Mouse (Mus musculus) adrenal gland, postnatal 36 days (tissue): ENCODE results near the gene Sdr9c7. TPM values are rescaled to one million over a fixed set of nuclear protein-coding genes. Genes with fewer than 3 reads are reported as not detected.
"Not testable (repeated sequence)": the region's sequence is repeated elsewhere in the genome, so short reads cannot be mapped to it uniquely, and the experiment has no call there.

Experiments used
- DNase-seq, 2 experiments: peaks; one replicate each; pipeline ENCODE4 v3.0.0; 2021; ENCODE audit warnings: mixed read lengths in 1 of 2
- total RNA-seq, 2 experiments: library from RNA; stranded (reverse); gene quantifications; 2 replicates each; pipeline ENCODE4 v1.2.3; 2021

Gene Sdr9c7
- total RNA-seq, 2 experiments from 2014 or later, result 0.56 to 0.76 TPM

GRCm38 (mm10) chr10:127907386-127907951, 9.2 kb downstream of the Sdr9c7 start:
- no peak for DNase-seq

GRCm38 (mm10) chr10:127915578-127915977, 17.3 kb downstream of the Sdr9c7 start:
- DNase-seq, result no peak

GRCm38 (mm10) chr10:127917183-127917582, 18.9 kb downstream of the Sdr9c7 start:
- not testable (repeated sequence) for DNase-seq

- no peak for DNase-seq
Observed at GRCm38 (mm10) chr10:127917651-127918050, 19.3 kb downstream of the Sdr9c7 start.

- DNase-seq, result no peak
Observed at GRCm38 (mm10) chr10:127922241-127922640, 23.9 kb downstream of the Sdr9c7 start.

- DNase-seq, result no peak
Observed at GRCm38 (mm10) chr10:127923024-127923423, 24.7 kb downstream of the Sdr9c7 start.

DNA sequence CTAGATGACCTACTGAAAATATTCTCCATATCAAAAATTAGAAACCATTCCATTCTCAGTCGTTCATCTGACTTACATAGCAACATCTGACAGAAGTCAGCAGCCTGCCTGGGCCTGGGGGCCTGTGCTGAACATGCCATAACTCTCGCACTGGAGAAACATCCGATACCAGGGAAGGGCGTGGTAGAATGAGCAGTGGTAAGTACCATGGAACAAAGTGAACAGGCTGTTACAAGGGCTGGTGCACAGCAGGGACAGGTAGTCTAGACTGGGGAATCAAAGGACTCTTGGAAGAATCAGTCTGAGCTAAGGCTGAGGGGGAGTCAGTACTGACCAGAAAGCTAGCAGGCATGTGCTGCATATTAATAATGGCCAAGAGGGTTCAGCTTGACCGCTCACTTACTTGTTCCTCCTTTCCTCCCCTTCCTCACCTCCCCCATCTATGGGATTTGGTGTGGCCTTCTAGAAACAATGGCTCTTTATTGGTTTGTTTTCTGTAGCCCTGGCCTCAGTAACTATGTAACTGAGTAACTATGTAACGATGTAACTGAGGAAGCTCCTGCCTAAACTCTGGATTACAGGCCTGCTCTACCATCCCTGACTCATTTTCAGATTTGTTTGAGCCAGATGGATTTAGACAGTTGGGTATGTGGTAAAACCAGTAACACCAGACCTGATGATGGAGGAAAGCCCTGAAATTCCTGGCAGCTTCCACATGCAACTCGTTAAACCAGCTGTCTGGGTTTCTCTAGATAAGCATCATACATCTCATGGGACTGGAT, 26.5 kb downstream of the Sdr9c7 start:
- no peak for DNase-seq

DNA sequence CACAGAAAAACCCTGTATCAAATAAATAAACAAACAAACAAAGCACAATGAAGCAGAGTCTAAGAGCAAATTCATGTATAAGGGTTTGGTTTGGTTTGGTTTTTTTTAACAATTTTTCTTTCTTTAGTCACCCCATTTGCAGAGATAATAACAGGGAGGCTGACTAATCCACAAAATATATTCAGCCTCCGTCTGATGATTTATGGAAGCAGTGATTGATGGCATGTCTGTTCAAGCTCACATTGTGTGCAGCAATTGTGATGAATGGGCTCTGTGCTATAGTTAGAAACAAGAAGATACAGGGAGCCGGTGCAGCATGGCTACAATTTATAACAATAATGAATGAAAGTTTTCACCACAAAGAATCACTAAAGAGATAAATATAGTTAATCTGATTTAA, 29.4 kb downstream of the Sdr9c7 start:
- DNase-seq, result peak in 1 of 2 experiments; percentile 39

- no peak for DNase-seq
Observed at GRCm38 (mm10) chr10:127932290-127932926, 34.1 kb downstream of the Sdr9c7 start.

DNA sequence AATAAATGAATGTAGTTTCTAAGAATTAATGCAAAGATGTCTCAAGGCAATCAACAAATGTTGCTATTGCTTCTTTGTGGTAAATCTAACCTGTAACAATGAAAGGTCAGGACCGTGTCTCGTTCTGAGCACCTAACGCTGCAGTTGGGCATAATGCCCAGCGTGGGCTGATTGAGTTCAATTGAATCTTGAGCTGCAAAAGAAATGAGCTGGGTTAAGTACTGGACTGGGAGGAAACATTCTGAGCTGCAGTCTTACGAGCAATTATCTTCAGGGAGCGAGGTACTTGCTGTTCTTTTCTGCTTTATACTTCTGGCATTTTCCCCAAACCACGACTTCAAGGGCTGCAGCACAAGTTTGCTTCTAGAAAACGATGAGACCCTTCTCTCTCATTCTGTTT, 38.0 kb downstream of the Sdr9c7 start:
- DNase-seq, result no peak

DNA sequence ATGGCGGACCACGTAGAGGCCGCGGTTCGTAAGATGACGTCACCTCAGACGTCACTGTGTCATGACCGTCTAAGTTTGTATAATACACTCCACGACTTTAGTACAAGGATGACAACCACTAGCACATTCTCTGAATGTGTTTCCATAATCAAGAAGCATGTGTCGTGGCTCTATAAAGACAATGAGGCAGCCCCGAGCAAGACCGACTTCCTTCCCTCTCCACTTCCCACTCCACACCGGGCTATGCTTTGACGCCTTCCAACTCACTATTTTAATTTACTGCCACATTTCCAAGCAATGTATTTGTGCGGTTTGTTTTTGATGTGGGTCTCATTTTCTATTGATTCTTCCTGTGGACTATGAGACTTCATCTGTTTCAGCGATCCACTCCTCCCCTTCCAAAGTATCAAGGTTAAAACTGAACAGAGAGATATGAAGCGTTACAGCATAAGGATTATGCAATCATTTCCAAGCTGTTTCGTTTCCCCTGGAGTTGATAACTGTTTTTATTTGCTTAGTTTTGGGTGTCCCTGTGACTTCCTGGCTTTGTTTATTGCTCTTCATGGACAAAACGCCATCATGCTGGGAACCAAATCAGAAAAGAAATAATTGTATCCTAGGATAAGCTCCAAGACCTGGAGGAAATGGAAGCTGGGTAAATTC, 38.6 kb downstream of the Sdr9c7 start:
- DNase-seq, result no peak

GRCm38 (mm10) chr10:127937428-127938010, 39.2 kb downstream of the Sdr9c7 start:
- DNase-seq, result peak; percentile 64 to 75

- not testable (repeated sequence) for DNase-seq
Observed at GRCm38 (mm10) chr10:127939667-127940066, 41.3 kb downstream of the Sdr9c7 start.

- peak; percentile 46 to 49 for DNase-seq
Observed at GRCm38 (mm10) chr10:127945432-127946064, 47.2 kb downstream of the Sdr9c7 start.

DNA sequence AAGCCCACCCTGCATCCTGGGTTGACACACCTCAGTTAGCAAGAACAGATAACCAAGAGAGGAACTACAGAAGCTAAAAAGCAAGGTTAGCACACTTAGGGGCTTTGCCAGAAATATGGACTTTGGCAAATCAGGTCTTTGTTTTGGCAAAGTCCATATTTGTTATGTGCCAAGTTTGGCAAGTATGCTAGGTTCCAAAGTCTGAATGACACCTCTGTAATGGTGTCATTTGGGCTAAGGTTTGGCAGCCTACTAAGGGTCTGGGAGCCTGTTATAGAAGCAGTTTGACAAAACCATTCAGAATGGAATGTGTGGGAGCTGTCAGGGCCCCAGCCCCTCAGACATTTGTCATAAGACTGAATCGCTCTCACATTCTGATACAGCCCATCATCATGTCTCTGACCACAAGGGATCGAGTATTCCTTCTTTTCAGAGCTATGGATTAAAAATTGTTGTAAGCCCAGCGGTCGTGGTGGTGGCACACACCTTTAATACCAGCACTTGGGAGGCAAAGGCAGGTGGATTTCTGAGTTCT, 51.3 kb downstream of the Sdr9c7 start:
- DNase-seq, result no peak

DNA sequence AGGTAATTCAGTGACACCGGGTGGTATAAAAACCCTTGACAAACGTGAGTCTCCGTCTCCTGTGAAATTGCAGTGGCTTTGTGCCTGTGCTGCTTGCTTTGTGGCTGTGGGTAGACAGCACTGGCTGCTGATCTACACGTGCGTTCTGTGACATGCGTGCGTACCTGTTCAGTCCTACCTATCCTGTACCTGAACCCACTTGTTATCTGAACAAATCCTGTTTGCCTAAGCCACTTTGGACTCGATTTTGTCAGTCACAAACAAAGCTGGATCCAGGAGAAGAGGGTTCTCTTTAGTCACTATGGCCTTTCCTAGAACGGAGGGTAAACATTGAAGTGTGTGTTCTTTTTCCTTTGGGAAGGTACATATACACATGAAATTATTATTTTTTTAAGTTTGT, 53.1 kb downstream of the Sdr9c7 start:
- DNase-seq, result no peak

DNA sequence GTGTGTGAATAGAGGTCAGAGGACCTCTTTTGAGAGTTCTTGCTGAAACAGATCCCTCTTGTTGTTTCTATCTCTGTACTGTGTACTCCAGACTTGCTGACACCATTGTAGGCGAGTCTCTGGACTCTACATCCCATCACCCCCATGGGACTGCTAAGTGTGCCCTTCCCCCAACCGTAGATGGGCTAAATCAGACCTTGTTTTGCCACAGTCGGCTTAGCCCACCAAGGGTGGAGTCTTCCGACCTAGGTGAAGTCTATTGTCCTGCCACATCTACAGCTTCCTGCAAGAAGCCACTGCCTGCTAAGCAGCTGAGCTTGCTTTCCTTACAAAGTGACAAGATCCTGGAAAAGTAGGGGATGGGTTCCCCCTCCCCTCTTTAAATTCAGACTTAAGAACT, 53.5 kb downstream of the Sdr9c7 start:
- DNase-seq, result no peak

DNA sequence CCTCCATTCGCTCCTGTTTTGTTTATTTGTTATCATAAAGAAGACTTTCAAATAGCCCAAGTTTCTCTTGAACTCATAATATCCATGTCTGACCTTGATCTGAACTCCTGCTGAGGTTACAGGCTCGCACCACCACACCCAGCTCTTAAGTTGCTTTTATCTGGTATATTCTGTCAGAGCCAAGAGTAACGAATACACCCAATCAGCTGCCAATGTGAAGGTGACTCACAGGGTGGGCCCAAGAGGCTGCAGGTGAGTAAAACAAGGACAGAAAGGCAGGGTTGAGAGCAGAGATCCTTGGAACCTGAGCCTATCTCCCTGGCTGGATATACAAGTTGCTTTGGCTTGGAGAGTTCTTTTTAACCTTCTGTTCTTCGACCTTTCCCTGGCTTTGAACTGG, 56.7 kb downstream of the Sdr9c7 start:
- DNase-seq, result no peak

DNA sequence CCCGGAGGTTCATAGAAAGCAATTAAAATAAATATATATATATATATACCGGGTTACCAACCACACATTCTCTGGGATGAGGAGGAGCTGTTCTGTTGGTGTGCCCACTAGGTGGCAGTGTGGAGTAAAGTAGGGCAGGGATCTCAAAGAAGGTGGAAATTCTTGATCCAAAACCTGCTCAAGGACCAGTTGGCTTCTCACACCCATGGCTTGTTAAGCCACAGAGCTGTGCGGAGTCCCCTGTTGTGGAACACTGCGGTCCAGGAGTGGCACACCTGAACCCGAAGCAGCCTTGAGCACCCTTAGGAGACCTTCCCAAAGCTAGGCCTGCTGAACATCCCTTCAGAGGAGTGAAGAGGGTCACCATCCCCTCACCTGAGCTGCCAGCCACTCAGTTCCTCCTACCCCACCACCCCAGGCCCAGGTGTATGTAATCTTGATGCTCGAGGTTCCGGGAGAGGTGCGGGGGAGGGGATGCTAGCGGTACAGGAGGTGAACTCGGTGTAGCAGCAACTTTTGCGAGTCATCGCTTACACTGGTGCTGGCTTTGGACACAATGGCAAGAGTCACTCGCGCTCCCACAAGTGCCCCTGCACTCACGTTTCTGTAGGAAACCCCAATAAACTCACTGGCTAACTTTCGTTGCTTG, 58.0 kb downstream of the Sdr9c7 start:
- DNase-seq, result peak; percentile 72 to 84

GRCm38 (mm10) chr10:127959161-127959679, 60.9 kb downstream of the Sdr9c7 start:
- DNase-seq, result peak in 1 of 2 experiments; percentile 29
